Mouse (Mus musculus): ENCODE measurements at regions not wholly inside any gene's neighbourhood (a gene's known extent, or its start where the extent isn't known, plus 50 kb on each side); places are given as distances from the start of the nearest gene placed in this dataset.

DNA sequence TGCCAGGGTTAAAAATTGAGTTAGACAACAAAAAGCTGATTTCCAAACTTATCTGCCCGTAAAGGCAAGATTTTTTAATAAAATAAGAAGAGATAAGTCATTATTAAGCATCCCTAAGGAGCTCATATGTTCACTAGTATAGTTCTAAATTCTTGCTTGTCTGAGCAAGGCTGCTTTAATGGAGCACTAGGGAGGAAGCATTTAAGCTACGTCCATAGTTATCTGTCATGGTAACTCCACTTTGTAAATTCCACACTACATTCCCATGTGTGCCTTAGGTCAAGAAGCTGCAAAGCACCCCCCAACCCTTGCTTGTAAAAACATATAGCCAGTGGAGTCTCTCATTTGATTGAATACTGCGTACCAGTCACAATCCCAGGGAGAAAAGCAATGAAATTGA lies 145.0 kb upstream of the Zfp804b start:
- Histone ChIP-seq H3K9me3 (replicated peaks; ENCODE audit: insufficient read depth, low read length) (no peaks in the 10 kb centered on the region), H3K79me2 (ENCODE audit: control insufficient read depth, insufficient read depth, low read length, poor library complexity) (no peaks in the 10 kb centered on the region), H3K9ac (ENCODE audit: control insufficient read depth, low read depth, low read length, poor library complexity, severe bottlenecking) (no peak overlapping the region), H3K4me3 (ENCODE audit: control insufficient read depth in 1 of 2, insufficient read depth in 1 of 2, low read depth in 2 of 2, low read length in 2 of 2) (no peak overlapping the region), H3K4me1 (ENCODE audit: control insufficient read depth in 1 of 2, insufficient read depth in 2 of 2, low read length in 2 of 2) (no peaks in the 10 kb centered on the region), H3K27me3 (ENCODE audit: control insufficient read depth in 1 of 2, insufficient read depth in 2 of 2, low read length in 2 of 2) (no peaks in the 10 kb centered on the region; a peak in 1 of 4 replicates), H3K27ac (ENCODE audit: control insufficient read depth, low read depth, low read length) (no peak overlapping the region), H3K36me3 (ENCODE audit: control insufficient read depth in 1 of 2, insufficient read depth in 2 of 2, low read length in 2 of 2) (no peaks in the 10 kb centered on the region)
- TF ChIP-seq RCOR1 (IDR thresholded peaks at IDR 0.05; ENCODE audit: low read depth, low read length) (no peak), ZC3H11A (IDR thresholded peaks at IDR 0.05; ENCODE audit: low read depth, low read length) (no peak), ZKSCAN1 (IDR thresholded peaks at IDR 0.05; ENCODE audit: low read depth, low read length) (no peak), USF2 (IDR thresholded peaks at IDR 0.05; ENCODE audit: borderline replicate concordance in 1 of 2, insufficient read depth in 1 of 2, low read depth in 1 of 2, low read length in 2 of 2) (no peak), TCF12 (IDR thresholded peaks at IDR 0.05; ENCODE audit: low read depth, low read length) (no peak), SIN3A (IDR thresholded peaks at IDR 0.05; ENCODE audit: low read length) (no peak)
- DNase-seq (ENCODE audit: low read depth, low spot score): no peak

DNA sequence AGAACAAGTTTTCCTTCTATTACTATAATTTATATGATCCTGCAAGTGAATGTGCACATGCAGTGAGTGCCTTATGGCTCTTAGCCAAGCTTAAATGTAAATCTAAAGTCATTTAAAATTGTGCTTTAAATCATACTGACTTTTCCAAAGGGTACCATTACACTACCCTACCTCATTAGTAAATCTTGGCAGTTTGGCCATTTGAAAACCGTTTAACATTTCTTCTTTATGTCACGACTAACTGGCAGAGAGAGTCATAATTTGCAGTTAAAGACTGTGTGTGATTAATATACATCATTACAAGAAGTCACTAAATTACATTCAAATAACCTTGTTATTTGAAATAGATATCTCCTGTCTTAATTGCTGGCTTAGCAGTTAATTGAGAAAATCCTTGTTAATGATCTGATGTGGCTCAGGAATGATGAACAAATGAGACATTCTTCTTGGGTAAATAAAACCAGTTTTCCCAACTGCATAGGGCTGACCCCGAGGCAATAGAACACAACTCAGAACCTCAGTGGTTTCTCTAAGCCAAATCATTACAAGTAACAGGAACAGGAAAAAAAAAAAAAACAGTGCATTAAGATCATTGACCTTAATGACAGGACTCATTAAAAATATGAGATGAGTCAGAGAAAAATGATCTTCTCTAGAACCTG lies 173.1 kb upstream of the Zfp804b start:
- H3K9me3 ChIP-seq (replicated peaks; ENCODE audit: insufficient read depth, low read length): no peaks in the 10 kb centered on the region
- no peaks in the 10 kb centered on the region for H3K4me1 ChIP-seq (ENCODE audit: control insufficient read depth in 1 of 2, insufficient read depth in 2 of 2, low read length in 2 of 2)
- H3K9ac ChIP-seq (ENCODE audit: control insufficient read depth, low read depth, low read length, poor library complexity, severe bottlenecking): no peak overlapping the region
- TF ChIP-seq NELFE (IDR thresholded peaks at IDR 0.05; ENCODE audit: low read depth, low read length): no peak
- TF ChIP-seq NRF1 (IDR thresholded peaks at IDR 0.05; ENCODE audit: insufficient read depth, low read depth, low read length, poor library complexity, severe bottlenecking): no peak
- no peak for TF ChIP-seq KAT2A (conservative IDR thresholded peaks at IDR 0.05; ENCODE audit: low read depth, low read length)
- TF ChIP-seq MYC (IDR thresholded peaks at IDR 0.05; ENCODE audit: low read depth, low read length): no peak
- TF ChIP-seq POLR2AphosphoS2 (IDR thresholded peaks at IDR 0.05; ENCODE audit: low read length): no peak
- no peak for TF ChIP-seq TCF12 (IDR thresholded peaks at IDR 0.05; ENCODE audit: low read depth, low read length)
- TF ChIP-seq MAZ (IDR thresholded peaks at IDR 0.05; ENCODE audit: low read depth, low read length): no peak
- no peak for TF ChIP-seq GATA1 (IDR thresholded peaks at IDR 0.05; ENCODE audit: low read depth, low read length)
- TF ChIP-seq ZNF384 (IDR thresholded peaks at IDR 0.05; ENCODE audit: low read depth, low read length): no peak
- TF ChIP-seq RCOR1 (IDR thresholded peaks at IDR 0.05; ENCODE audit: low read depth, low read length): no peak
- TF ChIP-seq BHLHE40 (IDR thresholded peaks at IDR 0.05; ENCODE audit: borderline replicate concordance, low read depth, low read length): no peak
- TF ChIP-seq TBP (IDR thresholded peaks at IDR 0.05; ENCODE audit: low read depth, low read length): no peak
- TF ChIP-seq HCFC1 (IDR thresholded peaks at IDR 0.05; ENCODE audit: low read depth, low read length): no peak
- no peak for TF ChIP-seq ELF1 (IDR thresholded peaks at IDR 0.05; ENCODE audit: low read depth, low read length)
- TF ChIP-seq E2F4 (IDR thresholded peaks at IDR 0.05; ENCODE audit: borderline replicate concordance, low read depth, low read length): no peak
- DNase-seq (ENCODE audit: low read depth, low spot score): no peak
- no peaks in the 10 kb centered on the region for H3K27me3 ChIP-seq (ENCODE audit: control insufficient read depth in 1 of 2, insufficient read depth in 2 of 2, low read length in 2 of 2)
- no peak overlapping the region for H3K4me3 ChIP-seq (ENCODE audit: control insufficient read depth in 1 of 2, insufficient read depth in 1 of 2, low read depth in 2 of 2, low read length in 2 of 2)
- no peaks in the 10 kb centered on the region for H3K79me2 ChIP-seq (ENCODE audit: control insufficient read depth, insufficient read depth, low read length, poor library complexity)
- H3K27ac ChIP-seq (ENCODE audit: control insufficient read depth, low read depth, low read length): no peak overlapping the region
- no peaks in the 10 kb centered on the region for H3K36me3 ChIP-seq (ENCODE audit: control insufficient read depth in 1 of 2, insufficient read depth in 2 of 2, low read length in 2 of 2)

Measured in MEL (cell line).